Mouse (Mus musculus) ES-Bruce4 (cell line): ENCODE results near the gene Dlgap1.

Experiments used
- EP300 ChIP-seq: IDR thresholded peaks from 2 replicates; pipeline ENCODE4 v1.6.1; 2011; ENCODE audit warnings: low read depth, low read length; ENCODE audit not compliant: insufficient read depth
- POLR2A ChIP-seq: IDR thresholded peaks from one replicate; pipeline ENCODE4 v1.8.1; 2011; ENCODE audit warnings: low read length; ENCODE audit not compliant: insufficient read depth

GRCm38 (mm10) chr17:69973081-69973480 is 4.2 kb downstream of the Dlgap1 start:
- TF ChIP-seq EP300 (no peak), POLR2A (no peak)
